Mouse (Mus musculus) kidney, adult 2 months (tissue): ENCODE measurements around the gene Nudt15.

Experiments
- CTCF ChIP-seq: fragments of 200-500 bp; conservative IDR thresholded peaks from 2 replicates; pipeline ENCODE4 v1.5.1; 2011; ENCODE audit warnings: low read depth, mild to moderate bottlenecking, control low read depth, low read length, moderate library complexity, mixed read lengths; ENCODE audit not compliant: insufficient read depth, insufficient read length
- POLR2A ChIP-seq: fragments of 200-500 bp; IDR thresholded peaks from one replicate; pipeline ENCODE4 v1.6.1; 2011; ENCODE audit warnings: low read depth, low read length, control low read depth

GRCm38 (mm10) chr14:73474636-73475093 is 73.4 kb downstream of the Nudt15 start:
- peak; percentile 34 for TF ChIP-seq CTCF
- TF ChIP-seq POLR2A = no peak
